Mouse (Mus musculus) spleen, postnatal 10 days (tissue): ENCODE measurements around the gene Gal3st4.
"Not testable (repeated sequence)": the region's sequence is repeated elsewhere in the genome, so short reads cannot be mapped to it uniquely, and the experiment has no call there.

Experiments used
- DNase-seq, 2 experiments: peaks; one replicate each; pipeline ENCODE4 v3.0.0; 2021 to 2022; ENCODE audit warnings: low spot score in 2 of 2

Gal3st4 gene

DNA sequence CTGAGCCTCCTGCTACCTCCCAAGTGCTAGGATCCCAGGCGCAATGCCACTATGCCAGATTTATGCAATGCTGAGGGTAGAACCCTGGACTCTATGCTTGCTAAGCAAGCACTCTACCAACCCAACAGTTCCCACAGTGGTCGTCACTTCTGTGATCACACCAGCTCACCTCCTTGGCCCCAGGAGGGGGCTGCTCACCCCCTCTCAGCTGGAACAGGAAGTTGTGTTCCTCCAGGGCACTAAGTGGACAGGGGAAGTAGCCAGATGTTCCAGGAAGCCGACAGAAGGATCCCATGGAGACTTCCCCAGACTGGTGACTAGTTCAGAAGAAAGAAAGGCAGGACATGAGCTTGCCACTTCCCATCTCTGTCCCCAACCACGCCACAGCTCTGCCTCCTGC, 10.6 kb downstream of the Gal3st4 start:
- DNase-seq = no peak

DNA sequence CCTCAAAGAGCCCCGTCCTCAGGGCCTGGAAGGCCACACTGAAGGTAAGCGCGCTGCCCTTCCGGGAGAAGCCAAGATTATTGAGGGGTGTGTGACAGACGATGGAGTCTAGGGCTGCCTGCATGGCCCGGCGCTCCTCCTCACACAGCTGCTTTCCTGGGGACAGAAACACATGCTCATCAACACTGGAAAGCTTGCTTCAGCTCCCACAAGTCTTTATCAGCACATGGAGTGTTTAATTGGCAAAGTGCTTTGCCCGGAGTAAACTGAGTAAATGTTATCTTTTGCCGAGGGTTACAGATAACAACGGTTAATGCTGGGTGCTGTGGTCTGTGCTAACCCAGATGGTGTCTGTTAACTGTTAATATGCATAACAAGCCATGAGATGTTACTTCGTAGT, 11.8 kb downstream of the Gal3st4 start:
- DNase-seq = no peak

DNA sequence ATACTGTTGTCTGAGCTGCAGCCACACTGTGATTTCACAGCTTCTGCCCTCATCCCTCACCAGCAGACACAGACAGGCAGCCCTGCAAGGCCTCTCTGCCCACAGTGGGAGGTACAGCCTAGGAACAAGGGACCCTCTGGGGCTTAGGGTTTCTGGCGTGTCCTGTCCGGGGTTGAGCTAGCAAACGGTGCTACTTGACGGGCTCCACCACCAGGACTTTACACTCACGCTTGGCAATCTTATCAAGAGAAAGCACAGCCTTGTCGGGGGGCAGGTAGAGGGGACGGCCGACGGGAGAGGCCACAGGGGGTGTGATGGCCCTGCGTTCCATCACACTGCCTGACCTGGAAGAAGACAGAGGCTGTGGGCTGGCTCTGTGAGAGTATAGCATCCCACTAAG, 12.6 kb downstream of the Gal3st4 start:
- DNase-seq = no peak

DNA sequence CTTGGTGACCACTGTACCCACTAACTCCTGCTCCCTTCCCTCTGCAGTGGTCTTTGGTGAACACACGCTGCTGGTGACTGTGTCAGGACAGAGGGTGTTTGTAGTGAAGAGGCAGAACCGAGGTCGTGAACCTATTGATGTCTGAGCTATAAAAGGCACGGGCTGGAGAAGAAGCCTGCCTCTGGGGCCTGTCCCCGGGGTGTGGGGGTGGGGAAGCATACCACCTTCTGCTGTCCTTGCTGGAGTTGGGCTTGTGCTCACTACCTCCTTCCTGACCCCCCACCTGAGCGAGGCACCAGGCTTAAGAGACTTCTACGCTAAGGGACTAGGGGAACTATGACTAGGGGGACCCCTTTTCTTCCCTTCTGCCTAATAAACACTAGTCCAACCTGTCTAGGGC, 13.6 kb downstream of the Gal3st4 start:
- DNase-seq = no peak

DNA sequence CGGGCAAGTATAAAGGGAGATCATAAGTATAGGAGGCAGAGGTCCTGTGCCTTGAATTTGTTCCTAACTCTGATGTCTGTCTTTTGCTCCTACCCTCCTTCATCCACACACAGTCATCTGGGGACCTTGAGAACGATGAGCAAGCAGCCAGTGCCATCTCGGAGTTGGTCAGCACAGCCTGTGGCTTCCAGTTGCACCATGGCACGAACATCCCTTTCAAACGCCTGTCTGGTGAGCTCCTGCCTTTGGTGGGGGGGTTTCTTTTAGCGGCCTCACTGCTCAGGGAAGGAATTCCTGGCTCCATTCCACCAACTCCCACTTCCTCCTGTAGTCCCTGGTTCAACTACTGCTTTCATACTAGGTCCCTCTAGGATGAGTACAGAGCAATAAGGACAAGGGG, 14.1 kb downstream of the Gal3st4 start:
- no peak for DNase-seq

DNA sequence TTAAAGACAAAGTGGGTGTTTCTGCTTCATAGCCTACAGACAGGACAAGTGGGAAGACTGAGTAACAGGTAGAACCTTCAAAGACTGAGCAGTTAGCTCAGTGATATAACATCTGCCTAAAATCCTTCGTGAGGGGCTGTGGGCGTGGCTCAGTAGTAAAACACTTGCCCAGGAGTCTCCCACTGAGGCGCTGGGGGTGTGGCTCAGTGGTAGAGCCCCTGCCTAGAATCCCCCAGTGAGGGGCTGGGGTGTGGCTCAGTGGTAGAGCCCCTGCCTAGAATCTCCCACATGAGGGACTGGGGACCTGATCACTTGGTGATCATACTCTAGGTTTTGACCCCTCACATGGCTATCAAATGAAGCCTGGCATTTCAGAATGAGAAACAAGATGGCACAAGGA, 14.6 kb downstream of the Gal3st4 start:
- DNase-seq = no peak

DNA sequence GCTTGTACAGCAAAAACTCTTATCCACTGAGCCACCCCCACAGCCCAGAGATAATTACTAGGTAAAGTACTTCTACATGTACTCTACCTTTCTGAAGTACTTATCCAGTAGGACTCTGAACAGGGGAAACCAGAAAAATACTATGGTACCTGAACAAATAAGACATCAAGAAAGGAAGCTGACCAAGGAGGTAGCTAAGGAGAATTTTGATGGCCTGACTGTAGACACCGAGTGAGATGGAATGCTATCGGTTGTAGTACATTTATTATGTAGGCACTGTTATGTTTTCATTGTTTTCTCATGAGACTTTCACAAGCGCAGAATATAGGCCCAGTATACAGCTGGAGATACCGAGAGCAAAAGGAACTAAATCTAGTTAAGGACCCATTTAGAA, 15.1 kb downstream of the Gal3st4 start:
- DNase-seq = no peak

DNA sequence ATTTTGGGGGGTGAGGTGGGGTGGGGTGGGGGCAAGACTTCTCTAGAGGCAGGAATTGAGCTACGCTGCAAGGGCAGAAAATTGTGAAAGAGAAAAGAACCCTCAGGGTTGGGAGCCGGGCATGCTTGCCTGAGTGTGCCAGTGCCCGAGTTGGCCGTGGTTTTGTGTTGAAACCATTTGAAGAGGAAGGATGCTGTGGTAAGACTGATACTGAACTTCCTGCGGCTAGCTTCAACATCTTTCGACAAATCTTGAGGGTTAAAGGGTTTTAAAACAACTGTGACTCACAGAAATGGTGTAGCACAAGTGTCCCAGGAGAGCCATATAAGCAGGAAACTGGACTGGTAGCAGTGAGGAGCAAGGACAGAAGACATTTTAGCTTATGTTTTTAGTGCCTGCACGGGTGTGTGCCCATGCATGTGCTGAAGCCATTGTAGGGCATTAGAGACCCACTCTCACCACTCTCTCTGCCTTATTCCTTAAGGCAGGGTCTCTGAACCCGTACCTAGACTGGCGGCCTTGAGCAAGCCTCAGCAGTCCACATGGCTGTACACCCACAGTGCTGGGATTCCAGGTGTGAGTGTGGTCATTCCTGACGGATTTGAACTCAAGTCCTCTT, 15.6 kb downstream of the Gal3st4 start:
- peak in 1 of 2 experiments; percentile 46 for DNase-seq

DNA sequence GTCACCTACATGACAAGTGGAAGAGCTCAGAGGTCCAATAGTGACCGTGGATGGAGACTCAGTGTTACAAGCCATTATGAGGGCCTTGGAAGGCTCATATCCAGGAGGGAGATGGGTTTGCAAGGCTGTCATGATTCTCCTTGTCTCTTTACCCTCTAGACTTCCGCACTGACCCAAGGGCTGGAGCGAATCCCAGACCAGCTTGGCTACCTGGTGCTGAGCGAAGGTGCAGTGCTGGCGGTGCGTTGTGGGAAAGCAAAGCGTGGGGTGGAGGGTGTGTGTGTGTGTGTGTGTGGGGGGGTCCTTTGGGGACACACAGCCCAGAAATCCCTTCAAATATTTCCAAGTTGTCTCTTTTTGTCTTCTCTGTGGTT, 16.6 kb downstream of the Gal3st4 start:
- DNase-seq = no peak

DNA sequence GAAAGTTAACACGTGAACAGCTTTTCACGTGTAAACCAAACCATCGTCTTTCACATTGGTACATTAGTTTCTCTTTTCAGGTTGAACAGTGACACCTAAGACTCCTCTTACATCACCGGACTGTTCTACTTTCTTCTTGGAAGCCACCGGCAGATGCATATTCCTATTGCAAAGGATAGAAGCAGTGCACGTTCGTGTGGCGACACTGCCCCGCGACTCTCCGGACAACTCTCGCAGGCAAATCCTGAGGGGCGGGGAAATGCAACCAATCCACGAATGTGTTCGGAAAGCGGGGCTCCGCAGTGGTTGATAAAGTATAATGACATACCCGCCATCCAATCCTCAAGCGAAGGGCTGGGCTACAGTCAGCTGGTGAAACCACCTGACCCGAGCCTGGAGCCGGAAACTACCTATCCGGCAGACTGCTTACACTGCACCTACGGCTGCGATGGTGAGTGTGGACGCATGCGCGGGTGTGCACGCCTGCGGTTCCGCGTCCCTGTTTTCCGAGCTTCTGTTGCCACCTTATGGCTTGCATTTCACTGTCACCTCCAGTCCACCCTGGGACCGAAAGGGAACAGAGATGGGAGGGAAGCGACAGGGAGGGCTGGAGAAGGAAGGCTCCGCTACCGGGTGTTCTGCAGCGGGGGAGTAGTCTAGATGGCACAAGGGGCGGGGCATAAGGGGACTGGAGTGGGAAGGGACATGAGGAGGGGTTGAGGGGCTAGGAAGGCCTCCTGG, 17.1 kb downstream of the Gal3st4 start, which contains the start of gene Lamtor4:
Gene Lamtor4, plus strand, starts transcription at position 130 of the 741 bp plus-strand sequence.
- DNase-seq = peak; percentile 81 to 92

DNA sequence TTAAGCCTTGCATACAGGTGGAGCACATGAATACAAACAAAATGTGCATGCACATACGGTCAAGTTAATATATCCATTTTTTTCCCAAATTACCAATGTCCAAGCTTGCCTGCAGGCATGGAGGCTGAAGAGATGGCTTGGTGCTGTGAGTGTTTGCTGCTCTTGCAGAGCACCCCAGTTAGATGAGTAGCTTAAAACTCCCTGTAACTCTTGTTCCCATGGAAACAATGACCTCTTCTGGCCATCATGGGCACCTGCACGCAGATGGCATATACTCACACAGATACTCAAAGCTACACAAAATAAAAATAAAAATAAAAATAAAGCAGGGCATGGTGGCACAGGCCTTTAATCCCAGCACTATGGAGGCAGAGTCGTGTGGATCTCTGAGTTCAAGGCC, 19.6 kb downstream of the Gal3st4 start:
- no peak for DNase-seq

DNA sequence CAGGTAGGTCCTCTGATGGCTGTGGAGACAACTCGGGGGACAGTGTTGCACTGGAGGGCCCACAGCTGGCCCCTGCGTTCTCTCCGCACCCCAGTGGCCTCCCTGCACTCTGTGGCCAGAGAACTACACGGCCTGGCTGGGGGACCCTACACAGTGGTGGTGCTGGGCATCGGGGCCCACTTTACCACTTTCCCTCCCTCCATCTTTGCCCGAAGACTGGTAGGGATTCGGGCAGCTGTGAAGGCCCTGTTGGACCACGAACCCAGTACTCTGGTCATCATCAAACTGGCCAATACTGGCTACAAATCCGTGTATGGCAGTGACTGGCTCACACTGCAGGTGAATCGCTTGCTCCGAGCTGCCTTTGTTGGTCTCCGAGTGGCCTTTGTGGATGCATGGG, 21.5 kb downstream of the Gal3st4 start:
- no peak for DNase-seq

DNA sequence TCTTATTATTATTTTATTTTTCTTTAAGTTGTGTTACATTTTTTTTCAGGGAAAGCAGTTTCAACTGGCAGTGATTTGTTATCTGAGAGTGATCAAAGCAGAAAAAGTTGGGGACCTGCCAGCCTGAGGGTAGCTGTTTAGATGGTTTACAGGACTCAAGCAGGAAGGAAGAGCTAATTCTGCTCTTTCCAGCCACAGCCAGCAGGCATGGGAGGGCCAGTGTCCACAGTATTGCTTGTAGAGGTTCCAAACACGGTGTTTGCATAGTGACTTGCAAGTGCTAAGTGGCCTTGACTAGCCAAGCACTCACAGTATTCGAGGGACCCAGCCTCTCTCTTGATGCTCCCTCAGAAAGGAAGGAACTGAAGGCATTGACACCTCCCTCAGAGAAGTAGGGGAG, 31.1 kb downstream of the Gal3st4 start:
- no peak for DNase-seq

DNA sequence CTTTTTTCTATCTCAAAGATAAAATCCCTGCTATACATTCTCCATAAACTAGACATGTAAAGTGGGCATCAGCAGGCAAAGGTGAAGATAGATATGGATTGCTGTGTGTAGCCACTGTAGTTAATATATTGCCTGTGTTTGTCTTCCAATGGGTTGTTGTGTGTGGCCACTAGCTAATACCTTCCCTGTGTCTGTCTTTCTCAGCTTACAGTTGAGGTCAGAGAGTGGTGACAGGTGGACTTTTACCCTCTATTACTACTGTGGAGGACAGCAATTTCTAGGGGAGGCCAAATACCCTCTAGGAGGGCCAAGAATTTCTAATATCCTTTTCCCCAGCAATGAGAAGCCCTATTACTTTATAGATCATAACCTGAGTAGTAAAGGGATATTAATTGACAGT, 38.4 kb downstream of the Gal3st4 start:
- DNase-seq = no peak

DNA sequence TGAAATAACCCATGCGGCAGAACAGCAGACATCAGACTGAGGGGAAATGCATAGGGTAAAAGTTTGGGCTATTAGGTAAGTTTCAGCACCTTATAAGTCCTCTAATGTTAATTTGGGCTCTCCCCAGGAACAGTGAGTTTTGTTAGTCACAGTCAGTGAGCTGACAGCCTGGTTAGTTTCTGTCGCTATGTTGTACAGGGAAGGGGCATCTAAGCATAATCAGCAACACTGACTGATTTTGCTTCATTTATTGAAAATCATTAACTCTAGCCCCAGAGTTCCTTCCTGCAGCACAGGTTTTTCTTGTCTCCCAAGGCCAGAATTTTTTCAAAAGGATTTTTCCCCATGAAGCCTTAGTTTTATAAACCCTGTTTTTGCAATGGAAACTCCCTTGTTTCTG, 38.9 kb downstream of the Gal3st4 start:
- no peak for DNase-seq

DNA sequence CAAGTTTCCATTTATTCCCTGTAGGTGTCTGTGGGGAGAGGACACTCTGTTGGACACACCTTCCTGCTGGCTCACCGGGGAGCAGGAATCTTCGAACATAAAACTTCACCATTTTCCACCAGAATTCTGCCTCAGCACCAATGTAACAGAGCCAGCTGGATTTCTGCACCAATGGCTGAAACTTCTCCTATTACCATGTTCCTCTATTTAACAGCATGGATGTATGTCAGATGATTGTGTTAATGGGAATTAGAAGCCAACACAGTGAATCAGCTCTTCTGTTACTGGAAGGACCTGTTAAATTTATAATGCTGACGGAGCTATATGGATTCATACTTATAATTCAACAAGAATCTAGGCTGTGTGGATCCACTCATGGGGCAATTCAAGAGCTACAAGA, 43.1 kb downstream of the Gal3st4 start:
- no peak for DNase-seq

DNA sequence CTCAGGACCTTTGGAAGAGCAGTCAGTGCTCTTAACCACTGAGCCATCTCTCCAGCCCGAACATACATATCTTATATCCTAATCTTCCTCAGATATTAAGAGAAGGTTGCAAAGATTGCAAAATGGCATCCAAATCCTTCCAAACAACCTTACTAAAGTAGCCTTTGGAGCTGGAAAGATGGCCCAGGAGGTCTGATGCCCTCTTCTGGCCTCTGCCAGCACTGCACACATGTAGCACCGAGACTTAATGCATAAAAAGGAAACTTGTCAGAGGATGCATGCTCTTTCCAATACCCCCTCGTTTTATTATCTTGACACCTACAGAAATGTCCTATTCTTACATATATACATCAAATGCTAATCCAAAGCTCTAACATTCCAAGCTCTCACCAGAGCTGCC, 44.6 kb downstream of the Gal3st4 start:
- peak; percentile 37 to 75 for DNase-seq

DNA sequence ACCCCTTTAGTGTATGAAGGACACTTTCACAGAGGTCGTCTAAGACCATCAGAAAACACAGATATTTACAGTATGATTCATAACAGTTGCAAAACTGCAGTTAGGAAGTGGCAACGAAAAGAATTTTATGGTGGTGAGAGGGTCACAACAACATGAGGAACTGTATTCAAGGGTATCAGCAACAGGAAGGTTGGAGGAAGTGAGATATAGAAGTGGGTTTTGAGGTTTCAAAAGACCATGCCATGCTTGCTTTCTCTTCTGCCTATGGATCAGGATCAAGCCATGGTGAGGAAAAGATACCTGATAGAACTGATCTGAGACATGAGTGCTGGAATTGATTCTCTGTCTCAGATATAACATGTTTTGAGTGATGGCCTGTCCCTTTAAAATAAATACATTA, 45.3 kb downstream of the Gal3st4 start:
- DNase-seq = no peak

DNA sequence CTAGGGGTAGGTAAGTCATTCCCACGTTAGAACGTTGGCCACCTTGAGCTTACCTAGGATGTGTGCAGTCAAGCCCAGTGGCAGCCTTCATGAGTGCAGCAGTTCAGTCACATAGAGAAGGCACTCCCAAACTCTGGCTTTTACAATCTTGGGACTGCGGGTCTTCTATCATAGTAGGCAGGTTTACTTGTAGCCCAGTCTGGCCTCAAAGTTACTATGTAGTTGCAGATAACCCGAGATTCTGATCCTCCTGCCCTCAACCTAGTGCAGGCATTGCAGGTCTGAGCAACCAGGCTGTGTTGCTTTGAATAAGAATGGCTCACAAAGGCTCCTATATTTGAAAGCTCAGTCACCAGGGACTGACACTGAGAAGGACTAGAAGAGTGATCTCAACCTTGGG, 46.1 kb downstream of the Gal3st4 start:
- no peak for DNase-seq

DNA sequence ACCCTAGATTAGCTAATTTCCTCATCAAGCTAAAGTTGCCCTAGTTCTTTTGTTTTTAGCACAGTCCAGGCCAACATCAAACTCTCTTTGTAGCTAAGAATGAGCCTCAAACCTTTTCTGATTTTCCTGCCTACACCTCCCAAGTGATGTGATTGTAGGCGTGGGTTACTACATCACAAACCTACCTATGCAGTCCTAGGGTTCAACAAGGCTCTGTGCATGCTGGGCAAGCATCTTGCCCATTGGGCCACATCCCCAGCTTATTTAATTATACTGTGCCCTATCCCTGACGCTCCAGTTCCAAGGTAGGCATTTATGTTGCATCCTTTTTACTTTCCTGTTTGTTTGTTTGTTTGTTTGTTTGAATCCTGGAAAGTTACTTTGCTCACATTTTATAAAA, 46.9 kb downstream of the Gal3st4 start, which contains the start of gene Nxpe5:
Gene Nxpe5, plus strand, starts transcription at position 199 of the 400 bp plus-strand sequence.
- DNase-seq = no peak

DNA sequence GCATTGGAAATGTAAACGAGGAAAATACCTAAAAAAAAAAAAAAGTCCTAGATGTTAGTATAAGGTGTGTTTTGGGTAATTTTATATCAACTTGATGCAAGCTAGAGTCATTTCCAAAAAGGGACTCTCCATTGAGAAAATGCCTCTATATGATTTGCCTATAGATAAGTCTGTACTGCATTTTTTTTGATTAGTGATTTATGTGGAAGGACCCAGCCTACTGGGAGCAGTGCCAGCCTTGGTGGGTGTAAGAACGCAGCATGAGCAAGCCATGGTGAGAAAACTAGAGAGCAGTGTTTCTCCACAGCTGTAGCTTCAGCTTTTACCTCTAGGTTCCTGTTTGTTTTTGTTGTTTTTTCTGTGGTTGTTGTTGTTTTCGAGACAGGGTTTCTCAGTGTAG, 49.4 kb downstream of the Gal3st4 start:
- no peak for DNase-seq

DNA sequence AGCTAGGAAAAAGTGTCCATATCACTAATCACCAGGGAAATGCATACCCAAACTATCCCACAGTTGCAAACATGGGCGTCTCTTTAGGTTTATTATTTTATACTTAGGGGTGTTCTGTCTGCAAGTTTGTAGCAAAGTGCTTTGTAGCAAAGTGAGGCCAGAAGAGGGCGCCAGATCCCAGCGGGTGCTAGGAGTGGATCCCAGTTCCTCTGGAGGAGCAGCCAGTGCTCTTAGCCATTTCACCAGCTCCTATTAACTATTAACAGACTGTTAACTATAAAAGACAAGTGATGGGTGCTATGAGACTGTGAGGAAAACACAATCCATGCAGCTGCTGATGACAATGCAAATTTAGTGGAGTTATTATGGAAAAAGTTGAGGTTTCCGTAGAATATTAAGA, 50.5 kb downstream of the Gal3st4 start:
- peak; percentile 79 to 92 for DNase-seq

DNA sequence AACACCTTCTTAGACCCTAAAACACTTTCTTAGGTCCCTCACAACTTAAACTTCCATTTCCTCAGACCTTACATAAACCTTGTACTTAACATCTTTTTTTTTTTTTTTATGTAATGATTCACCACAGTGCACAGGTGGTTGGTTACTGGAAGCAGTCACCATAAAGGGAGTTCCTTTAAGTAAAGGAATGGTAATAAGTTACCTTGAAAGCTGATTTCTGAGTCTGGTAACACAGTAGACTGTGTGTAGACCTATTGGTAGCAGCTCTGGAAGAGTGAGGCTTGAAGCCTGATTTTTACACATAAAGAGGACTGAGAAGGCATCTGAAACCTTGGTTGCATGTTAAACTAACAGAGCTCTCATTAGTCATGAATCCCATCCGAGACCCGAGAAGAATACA, 52.8 kb downstream of the Gal3st4 start:
- no peak for DNase-seq

DNA sequence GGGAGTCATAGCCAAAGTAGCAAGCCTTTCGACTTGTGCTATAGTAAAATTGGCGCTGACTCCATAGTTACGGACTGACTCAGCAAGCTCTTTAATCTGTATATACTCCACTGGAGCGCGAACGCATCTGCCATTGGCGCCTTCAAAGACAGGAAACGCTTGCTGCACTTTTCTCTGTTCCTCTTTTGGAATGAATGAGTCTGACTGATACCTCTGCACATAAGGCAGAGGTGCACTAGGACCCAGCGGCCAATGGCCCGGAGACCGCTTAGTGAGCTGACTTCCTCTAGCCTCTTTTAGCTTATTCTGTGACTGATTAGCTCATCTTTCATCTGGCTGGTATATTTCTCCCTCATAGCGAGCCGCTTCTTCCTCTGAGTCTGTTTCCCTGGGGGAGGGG, 56.0 kb downstream of the Gal3st4 start:
- not testable (repeated sequence) for DNase-seq
